Mouse (Mus musculus) heart, embryonic 13.5 days (tissue): ENCODE measurements around the gene Olfr1416. TPM values are rescaled to one million over a fixed set of nuclear protein-coding genes. Genes with fewer than 3 reads are reported as not detected.
A peak's percentile ranks its signal among the peaks of the same experiment; 100 is the strongest.
"Not testable (repeated sequence)": the region's sequence is repeated elsewhere in the genome, so short reads cannot be mapped to it uniquely, and the experiment has no call there.

ENCODE experiments used
- ATAC-seq: fragments of 200-750 bp; cut with Nextera tagmentation; 2 replicates; pipeline ENCODE4 v1.8.0; 2017; ENCODE audit warnings: moderate TSS enrichment; ENCODE audit not compliant: insufficient number of reproducible peaks, low FRiP score, low TSS enrichment; ENCODE audit errors: extremely low read depth
- H3K27ac ChIP-seq: fragments of 300-500 bp; sonication (generic); replicated peaks from 2 replicates; pipeline ENCODE4 v1.5.1; 2015; ENCODE audit warnings: moderate library complexity, mild to moderate bottlenecking, inconsistent platforms
- H3K27me3 ChIP-seq: fragments of 300-500 bp; sonication (generic); replicated peaks from 2 replicates; pipeline ENCODE4 v1.6.1; 2015; ENCODE audit warnings: mild to moderate bottlenecking, inconsistent platforms
- H3K36me3 ChIP-seq: fragments of 300-500 bp; sonication (generic); 2 replicates; pipeline ENCODE4 v1.6.1; 2015; ENCODE audit warnings: mild to moderate bottlenecking, inconsistent platforms
- H3K4me1 ChIP-seq: fragments of 300-500 bp; sonication (generic); 2 replicates; pipeline ENCODE4 v1.6.1; 2015; ENCODE audit warnings: inconsistent platforms
- H3K4me2 ChIP-seq: fragments of 300-500 bp; sonication (generic); 2 replicates; pipeline ENCODE4 v1.6.1; 2015; ENCODE audit warnings: inconsistent platforms, mild to moderate bottlenecking, moderate library complexity
- H3K4me3 ChIP-seq: fragments of 300-500 bp; sonication (generic); 2 replicates; pipeline ENCODE4 v1.5.1; 2015; ENCODE audit warnings: moderate library complexity, mild to moderate bottlenecking, inconsistent platforms
- H3K9ac ChIP-seq: fragments of 300-500 bp; sonication (generic); 2 replicates; pipeline ENCODE4 v1.6.1; 2015; ENCODE audit warnings: inconsistent platforms, mild to moderate bottlenecking, moderate library complexity
- H3K9me3 ChIP-seq: fragments of 300-500 bp; sonication (generic); 2 replicates; pipeline ENCODE4 v1.6.1; 2016; ENCODE audit warnings: inconsistent platforms
- WGBS: fragments of 180-500 bp; shearing (Covaris S2); methylation state at CpG from one replicate; pipeline ENCODE4 v1.1.7; 2015; ENCODE audit warnings: mixed read lengths; 5-methylcytosine and 5-hydroxymethylcytosine counted together
- polyA plus RNA-seq: library from polyadenylated mRNA; unstranded; fragments of >200 nt; fragmentation: Nextera tagmentation; extraction: Ambion mirVana; gene quantifications from 2 replicates; pipeline ENCODE4 v1.2.1, GENCODE M21; 2015

Gene Olfr1416
- not detected in 2 replicates for polyA plus RNA-seq

GRCm38 (mm10) chr1:92485013-92485412 lies at the start of gene Olfr1416:
Gene Olfr1416 (minus strand): TSS chr1:92485113.
- ATAC-seq: no peak
- H3K27ac ChIP-seq: no peak within 1 kb of the TSS
- H3K36me3 ChIP-seq: no peaks in the 10 kb centered on the region
- no peaks in the 10 kb centered on the region for H3K4me1 ChIP-seq
- H3K27me3 ChIP-seq: peaks cover 4% of the 10 kb centered on the region; the same call in 1 of the 2 replicates
- no peak within 1 kb of the TSS for H3K4me3 ChIP-seq
- peaks cover 11% of the 10 kb centered on the region for H3K9me3 ChIP-seq
- no peak within 1 kb of the TSS for H3K9ac ChIP-seq
- H3K4me2 ChIP-seq: no peak within 1 kb of the TSS

GRCm38 (mm10) chr1:92523764-92524163 lies 38.9 kb upstream of the Olfr1416 start:
- H3K36me3 ChIP-seq: no peaks in the 10 kb centered on the region
- H3K9ac ChIP-seq: no peak overlapping the region
- ATAC-seq: no peak
- H3K4me2 ChIP-seq: no peak overlapping the region
- H3K9me3 ChIP-seq: no peaks in the 10 kb centered on the region
- no peaks in the 10 kb centered on the region for H3K4me1 ChIP-seq
- peaks cover 36% of the 10 kb centered on the region for H3K27me3 ChIP-seq
- H3K4me3 ChIP-seq: no peak overlapping the region
- H3K27ac ChIP-seq: no peak overlapping the region
- WGBS: 70% methylated on average over 3 of the region's 3 CpGs

GRCm38 (mm10) chr1:92521376-92521775 lies 36.5 kb upstream of the Olfr1416 start:
- Histone ChIP-seq H3K4me2 (no peak overlapping the region), H3K27ac (no peak overlapping the region), H3K9me3 (no peaks in the 10 kb centered on the region), H3K9ac (no peak overlapping the region), H3K27me3 (peaks cover 36% of the 10 kb centered on the region), H3K4me1 (no peaks in the 10 kb centered on the region), H3K36me3 (no peaks in the 10 kb centered on the region), H3K4me3 (no peak overlapping the region)
- 17% methylated on average over 10 of the region's 10 CpGs for WGBS
- no peak for ATAC-seq

GRCm38 (mm10) chr1:92519046-92519445 lies 34.1 kb upstream of the Olfr1416 start:
- Histone ChIP-seq H3K4me3 (no peak overlapping the region), H3K9ac (no peak overlapping the region), H3K4me2 (no peak overlapping the region), H3K27ac (no peak overlapping the region), H3K4me1 (no peaks in the 10 kb centered on the region), H3K36me3 (no peaks in the 10 kb centered on the region), H3K27me3 (peaks cover 36% of the 10 kb centered on the region), H3K9me3 (no peaks in the 10 kb centered on the region)
- no peak for ATAC-seq
- 78% methylated on average over 6 of the region's 6 CpGs for WGBS

- Histone ChIP-seq H3K36me3 (no peaks in the 10 kb centered on the region), H3K9ac (no peak within 1 kb of the TSS), H3K4me3 (no peak within 1 kb of the TSS), H3K27me3 (peaks cover 36% of the 10 kb centered on the region), H3K27ac (no peak within 1 kb of the TSS), H3K9me3 (no peaks in the 10 kb centered on the region), H3K4me2 (no peak within 1 kb of the TSS), H3K4me1 (no peaks in the 10 kb centered on the region)
- 81% methylated on average over 3 of the region's 3 CpGs for WGBS
- no peak for ATAC-seq
Measured at GRCm38 (mm10) chr1:92518561-92518960, 33.6 kb upstream of the Olfr1416 start, which contains the start of gene Olfr1414. Gene Olfr1414 (minus strand): TSS chr1:92518661.

- H3K27ac ChIP-seq: no peak overlapping the region
- H3K4me1 ChIP-seq: no peaks in the 10 kb centered on the region
- no peaks in the 10 kb centered on the region for H3K9me3 ChIP-seq
- no peak overlapping the region for H3K4me2 ChIP-seq
- H3K4me3 ChIP-seq: no peak overlapping the region
- no peaks in the 10 kb centered on the region for H3K36me3 ChIP-seq
- 64% methylated on average over 11 of the region's 11 CpGs for WGBS
- peaks cover 16% of the 10 kb centered on the region for H3K27me3 ChIP-seq
- no peak for ATAC-seq
- H3K9ac ChIP-seq: no peak overlapping the region
Measured at GRCm38 (mm10) chr1:92515390-92515789, 30.5 kb upstream of the Olfr1416 start.

- not testable (repeated sequence) for H3K36me3 ChIP-seq, H3K9me3 ChIP-seq, H3K27me3 ChIP-seq, ATAC-seq, H3K4me1 ChIP-seq, H3K4me3 ChIP-seq, H3K4me2 ChIP-seq, H3K27ac ChIP-seq, H3K9ac ChIP-seq
- WGBS: 63% methylated on average over 5 of the region's 5 CpGs
Measured at GRCm38 (mm10) chr1:92511646-92512045, 26.7 kb upstream of the Olfr1416 start.

GRCm38 (mm10) chr1:92496001-92496400 lies 11.1 kb upstream of the Olfr1416 start, which contains the start of gene Olfr1415:
Gene Olfr1415 (minus strand): TSS chr1:92496101.
- Histone ChIP-seq H3K4me1 (no peaks in the 10 kb centered on the region), H3K27ac (no peak within 1 kb of the TSS), H3K4me2 (no peak within 1 kb of the TSS), H3K9ac (no peak within 1 kb of the TSS), H3K9me3 (peaks cover 6% of the 10 kb centered on the region; the same call in 1 of the 2 replicates), H3K36me3 (no peaks in the 10 kb centered on the region), H3K27me3 (peaks cover 10% of the 10 kb centered on the region; the same call in 1 of the 2 replicates), H3K4me3 (no peak within 1 kb of the TSS)
- no peak for ATAC-seq
- WGBS: 73% methylated on average over 2 of the region's 2 CpGs

GRCm38 (mm10) chr1:92474066-92474578 lies 10.8 kb downstream of the Olfr1416 start:
- Histone ChIP-seq H3K27me3 (peaks cover 12% of the 10 kb centered on the region), H3K36me3 (peaks cover 23% of the 10 kb centered on the region), H3K4me1 (peaks cover 15% of the 10 kb centered on the region), H3K9ac (peak overlapping the region; percentile 98), H3K27ac (peak overlapping the region; percentile 75), H3K4me2 (peak overlapping the region; percentile 99), H3K9me3 (no peaks in the 10 kb centered on the region), H3K4me3 (peak overlapping the region; percentile 98)
- peak; percentile 28; the same call in 1 of the 2 replicates for ATAC-seq
- under 1% methylated on average over 10 of the region's 10 CpGs for WGBS

GRCm38 (mm10) chr1:92473165-92474041 lies 11.5 kb downstream of the Olfr1416 start, which contains the start of gene Ndufa10:
Gene Ndufa10 (minus strand): TSS chr1:92473860.
- H3K4me1 ChIP-seq: peaks cover 15% of the 10 kb centered on the region
- peak; percentile 85 for ATAC-seq
- H3K4me2 ChIP-seq: peak within 1 kb of the TSS; percentile 99
- peaks cover 4% of the 10 kb centered on the region for H3K27me3 ChIP-seq
- H3K36me3 ChIP-seq: peaks cover 30% of the 10 kb centered on the region
- no peaks in the 10 kb centered on the region for H3K9me3 ChIP-seq
- H3K4me3 ChIP-seq: peak within 1 kb of the TSS; percentile 98
- peak within 1 kb of the TSS; percentile 75 for H3K27ac ChIP-seq
- peak within 1 kb of the TSS; percentile 98 for H3K9ac ChIP-seq
- WGBS: under 1% methylated on average over 67 of the region's 67 CpGs

GRCm38 (mm10) chr1:92468891-92469290 lies 16.0 kb downstream of the Olfr1416 start:
- ATAC-seq: no peak
- H3K27me3 ChIP-seq: no peaks in the 10 kb centered on the region
- no peak overlapping the region for H3K9ac ChIP-seq
- H3K4me2 ChIP-seq: no peak overlapping the region
- peaks cover 75% of the 10 kb centered on the region for H3K36me3 ChIP-seq
- 81% methylated on average over 4 of the region's 4 CpGs for WGBS
- H3K9me3 ChIP-seq: no peaks in the 10 kb centered on the region
- H3K4me3 ChIP-seq: no peak overlapping the region
- peaks cover 10% of the 10 kb centered on the region for H3K4me1 ChIP-seq
- H3K27ac ChIP-seq: no peak overlapping the region
